Comparison of ENCODE assay signal across 21 mouse cellular contexts in the genomic region with DNA sequence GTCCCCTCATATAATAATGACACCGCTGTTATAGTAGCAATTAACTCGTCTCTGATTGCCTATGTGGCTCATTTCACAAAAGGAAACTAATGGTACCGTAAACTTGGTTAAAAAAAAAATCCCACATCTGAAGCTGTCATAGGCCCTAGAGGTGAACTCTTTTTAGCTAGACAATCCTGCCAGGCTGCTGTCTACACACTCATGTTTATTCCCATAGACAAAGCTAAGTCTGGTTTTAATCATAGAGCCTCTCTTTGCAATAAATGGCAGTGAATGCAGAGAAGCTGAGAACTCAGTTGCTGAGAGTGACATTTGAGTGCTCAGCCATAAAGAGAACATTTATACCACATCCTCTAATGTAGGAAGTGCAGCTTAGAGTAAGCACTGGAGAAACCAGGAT.
DNase-seq lines count a peak whose midpoint lies in the region; ATAC-seq and TF ChIP-seq lines count a peak whose summit lies in the region.
"Had no signal": no experiment of that assay in that cellular context is flagged by ENCODE, and none has a peak within 500 bp of the region (broad histone marks: within the 10 kb centered on the region; RNA-seq: fewer than 3 reads in every experiment).

No protein-coding gene starts in this region.

- no peaks in the 10 kb centered on the region for H3K4me1 ChIP-seq in embryonic facial prominence, embryonic 11.5 days (ENCODE audit: control insufficient read depth, insufficient read depth, low read length)
- H3K4me1 ChIP-seq in embryonic facial prominence, embryonic 10.5 days: no peaks in the 10 kb centered on the region
- peaks cover 13% of the 10 kb centered on the region for H3K4me1 ChIP-seq in embryonic facial prominence, embryonic 13.5 days
- no peaks in the 10 kb centered on the region for H3K4me1 ChIP-seq in heart, adult 2 months (ENCODE audit: control insufficient read depth, insufficient read depth, low read length)
- H3K4me1 ChIP-seq: forebrain, embryonic 13.5 days; heart, embryonic 12.5 days; hindbrain, embryonic 10.5 days; intestine, embryonic 15.5 days had no signal

- 63% methylated on average over 3 of the region's 3 CpGs for WGBS in embryonic facial prominence, embryonic 11.5 days
- 74% methylated on average over 3 of the region's 3 CpGs for WGBS in embryonic facial prominence, embryonic 10.5 days
- WGBS in embryonic facial prominence, embryonic 13.5 days: 42% methylated on average over 3 of the region's 3 CpGs
- 72% methylated on average over 3 of the region's 3 CpGs for WGBS in heart, adult 2 months

- intact Hi-C loops in heart, adult 2 months (cut with DNase I): no loop called here

- no peaks in the 10 kb centered on the region for H3K79me2 ChIP-seq in heart, adult 2 months (replicated peaks; ENCODE audit: control insufficient read depth, insufficient read depth, low read length)

- no peak overlapping the region for H3K4me3 ChIP-seq in embryonic facial prominence, embryonic 11.5 days (ENCODE audit: low read depth, low read length)
- H3K4me3 ChIP-seq in embryonic facial prominence, embryonic 10.5 days: no peak overlapping the region
- no peak overlapping the region for H3K4me3 ChIP-seq in embryonic facial prominence, embryonic 13.5 days
- no peak overlapping the region for H3K4me3 ChIP-seq in heart, adult 2 months
- H3K4me3 ChIP-seq: forebrain, embryonic 13.5 days; heart, embryonic 12.5 days; hindbrain, embryonic 10.5 days; intestine, embryonic 15.5 days had no signal

- TF ChIP-seq CTCF in heart, adult 2 months (IDR thresholded peaks at IDR 0.05): no peak

- DNase-seq in embryonic facial prominence, embryonic 11.5 days (ENCODE audit: low spot score): peak; percentile 6
- no peak for DNase-seq in embryonic facial prominence, embryonic 10.5 days (ENCODE audit: low spot score)
- peak; percentile 65 for DNase-seq in 3T3-L1 (ENCODE audit: low read depth, low spot score)
- peak; percentile 6 for DNase-seq in forelimb bud, embryonic 11.5 days (ENCODE audit: low read depth, low spot score)
- DNase-seq in cerebellum, postnatal 4 days (ENCODE audit: low spot score in 2 of 2): no peak
- no peak for DNase-seq in heart, adult 2 months
- DNase-seq: adrenal gland, postnatal 14 days; cerebellum, adult 18-20 months; cerebellum, adult 9-11 months; cerebellum, postnatal 36 days; embryo, embryonic 11 days; forebrain, postnatal 0 days; gastrocnemius, postnatal 10 days had no signal

- H3K36me3 ChIP-seq in embryonic facial prominence, embryonic 11.5 days (replicated peaks; ENCODE audit: control insufficient read depth, insufficient read depth, low read depth, low read length): no peaks in the 10 kb centered on the region
- no peaks in the 10 kb centered on the region for H3K36me3 ChIP-seq in embryonic facial prominence, embryonic 10.5 days (replicated peaks)
- H3K36me3 ChIP-seq in embryonic facial prominence, embryonic 13.5 days: no peaks in the 10 kb centered on the region
- no peaks in the 10 kb centered on the region for H3K36me3 ChIP-seq in heart, adult 2 months (ENCODE audit: control insufficient read depth, insufficient read depth, low read length)
- H3K36me3 ChIP-seq: heart, embryonic 12.5 days; hindbrain, embryonic 10.5 days; intestine, embryonic 15.5 days had no signal

- H3K27ac ChIP-seq in embryonic facial prominence, embryonic 11.5 days (replicated peaks; ENCODE audit: low read depth, low read length): no peak overlapping the region
- H3K27ac ChIP-seq in embryonic facial prominence, embryonic 10.5 days (replicated peaks): no peak overlapping the region
- peak overlapping the region; percentile 69 for H3K27ac ChIP-seq in embryonic facial prominence, embryonic 13.5 days
- H3K27ac ChIP-seq in heart, adult 2 months: no peak overlapping the region
- H3K27ac ChIP-seq: forebrain, embryonic 13.5 days; hindbrain, embryonic 10.5 days; hindbrain, embryonic 14.5 days; intestine, embryonic 15.5 days had no signal

- no peak for ATAC-seq in embryonic facial prominence, embryonic 11.5 days (replicated peaks; ENCODE audit: insufficient number of reproducible peaks, low FRiP score, low TSS enrichment, low read depth)
- no peak for ATAC-seq in embryonic facial prominence, embryonic 13.5 days (ENCODE audit: insufficient number of reproducible peaks, insufficient read depth, low FRiP score, low TSS enrichment, low read depth)
- ATAC-seq: activated CD4-positive, CD25-positive, alpha-beta regulatory T cell, adult 4 months; forebrain, embryonic 13.5 days; forebrain, postnatal 0 days; intestine, embryonic 15.5 days; Patski had no signal

- TF ChIP-seq EP300 in heart, adult 2 months (IDR thresholded peaks at IDR 0.05; ENCODE audit: insufficient read depth, low read depth, low read length): no peak

- H3K4me2 ChIP-seq in embryonic facial prominence, embryonic 11.5 days (ENCODE audit: low read depth, low read length): no peak overlapping the region
- no peak overlapping the region for H3K4me2 ChIP-seq in embryonic facial prominence, embryonic 13.5 days
- H3K4me2 ChIP-seq: forebrain, embryonic 13.5 days; heart, embryonic 12.5 days; hindbrain, embryonic 14.5 days; intestine, embryonic 15.5 days had no signal

- no peaks in the 10 kb centered on the region for H3K27me3 ChIP-seq in embryonic facial prominence, embryonic 11.5 days (ENCODE audit: control insufficient read depth, insufficient read depth, low read length)
- no peaks in the 10 kb centered on the region for H3K27me3 ChIP-seq in embryonic facial prominence, embryonic 10.5 days (replicated peaks; ENCODE audit: low read depth, poor library complexity, severe bottlenecking)
- H3K27me3 ChIP-seq in embryonic facial prominence, embryonic 13.5 days: no peaks in the 10 kb centered on the region
- no peaks in the 10 kb centered on the region for H3K27me3 ChIP-seq in heart, adult 2 months (ENCODE audit: control insufficient read depth, insufficient read depth, low read length)
- H3K27me3 ChIP-seq: forebrain, embryonic 13.5 days; heart, embryonic 12.5 days; intestine, embryonic 15.5 days; Patski had no signal

- no peak overlapping the region for H3K9ac ChIP-seq in embryonic facial prominence, embryonic 11.5 days (replicated peaks; ENCODE audit: low read length)
- H3K9ac ChIP-seq in embryonic facial prominence, embryonic 13.5 days: no peak overlapping the region
- H3K9ac ChIP-seq in heart, adult 2 months (ENCODE audit: low read depth, low read length): no peak overlapping the region
- H3K9ac ChIP-seq: forebrain, embryonic 13.5 days; forebrain, postnatal 0 days; heart, embryonic 12.5 days; hindbrain, embryonic 14.5 days; intestine, embryonic 15.5 days had no signal

- no peak for TF ChIP-seq POLR2A in heart, adult 2 months (IDR thresholded peaks at IDR 0.05; ENCODE audit: insufficient read depth, low read depth, low read length)

- H3K9me3 ChIP-seq in embryonic facial prominence, embryonic 11.5 days (replicated peaks; ENCODE audit: control insufficient read depth, low read length): no peaks in the 10 kb centered on the region
- H3K9me3 ChIP-seq in embryonic facial prominence, embryonic 10.5 days: no peaks in the 10 kb centered on the region
- H3K9me3 ChIP-seq in embryonic facial prominence, embryonic 13.5 days: no peaks in the 10 kb centered on the region
- H3K9me3 ChIP-seq: forebrain, embryonic 13.5 days; heart, embryonic 12.5 days; hindbrain, embryonic 10.5 days; intestine, embryonic 15.5 days had no signal

Comparison
In these comparisons a context has a peak if more than half of its experiments do, and no peak if none do; other contexts are left out.
1. DNase-seq: peak in embryonic facial prominence, embryonic 11.5 days (single experiment), 3T3-L1 (single experiment) and forelimb bud, embryonic 11.5 days (single experiment); none in embryonic facial prominence, embryonic 10.5 days (single experiment), cerebellum, postnatal 4 days (0 of 2) and heart, adult 2 months (0 of 2).